Mouse (Mus musculus) lung, postnatal 25 days (tissue): ENCODE measurements around the gene Ano3.

Source experiments
- DNase-seq: peaks from one replicate; pipeline ENCODE4 v3.0.0; 2022; ENCODE audit warnings: low spot score

Gene Ano3

GRCm38 (mm10) chr2:110806302-110807093, 144.2 kb downstream of the Ano3 start:
- DNase-seq = no peak

GRCm38 (mm10) chr2:110795928-110796327, 154.8 kb downstream of the Ano3 start:
- no peak for DNase-seq

- DNase-seq = no peak
These were observed 155.3 kb downstream of the Ano3 start for GRCm38 (mm10) chr2:110795433-110795832.

GRCm38 (mm10) chr2:110787396-110787795, 163.3 kb downstream of the Ano3 start:
- DNase-seq = no peak

- no peak for DNase-seq
These were observed 191.3 kb downstream of the Ano3 start for GRCm38 (mm10) chr2:110759434-110759833.

- no peak for DNase-seq
These were observed 193.2 kb downstream of the Ano3 start for GRCm38 (mm10) chr2:110757556-110757955.

- no peak for DNase-seq
These were observed 210.2 kb downstream of the Ano3 start for GRCm38 (mm10) chr2:110740493-110740892.

- DNase-seq = no peak
These were observed 210.9 kb downstream of the Ano3 start for GRCm38 (mm10) chr2:110739781-110740180.

- DNase-seq = no peak
These were observed 212.7 kb downstream of the Ano3 start for GRCm38 (mm10) chr2:110737981-110738380.

- DNase-seq = no peak
These were observed 213.5 kb downstream of the Ano3 start for GRCm38 (mm10) chr2:110737236-110737635.

- DNase-seq = no peak
These were observed 224.6 kb downstream of the Ano3 start for GRCm38 (mm10) chr2:110726106-110726505.

GRCm38 (mm10) chr2:110722208-110722607, 228.5 kb downstream of the Ano3 start:
- no peak for DNase-seq

- DNase-seq = no peak
These were observed 229.4 kb downstream of the Ano3 start, which contains the start of gene Muc15 for GRCm38 (mm10) chr2:110721290-110721753. Gene Muc15, plus strand, starts transcription at chr2:110721340.

GRCm38 (mm10) chr2:110719051-110719450, 231.7 kb downstream of the Ano3 start:
- DNase-seq = no peak

- DNase-seq = peak; percentile 1
These were observed 240.5 kb downstream of the Ano3 start for GRCm38 (mm10) chr2:110710055-110710720.

- no peak for DNase-seq
These were observed 241.3 kb downstream of the Ano3 start for GRCm38 (mm10) chr2:110709436-110709835.

GRCm38 (mm10) chr2:110671071-110671624, 279.6 kb downstream of the Ano3 start:
- no peak for DNase-seq

GRCm38 (mm10) chr2:110663329-110663728, 287.4 kb downstream of the Ano3 start:
- DNase-seq = peak; percentile 1

- DNase-seq = no peak
These were observed 305.9 kb downstream of the Ano3 start for GRCm38 (mm10) chr2:110644846-110645245.

- DNase-seq = no peak
These were observed 306.4 kb downstream of the Ano3 start for GRCm38 (mm10) chr2:110644358-110644757.
